In the genomic region with DNA sequence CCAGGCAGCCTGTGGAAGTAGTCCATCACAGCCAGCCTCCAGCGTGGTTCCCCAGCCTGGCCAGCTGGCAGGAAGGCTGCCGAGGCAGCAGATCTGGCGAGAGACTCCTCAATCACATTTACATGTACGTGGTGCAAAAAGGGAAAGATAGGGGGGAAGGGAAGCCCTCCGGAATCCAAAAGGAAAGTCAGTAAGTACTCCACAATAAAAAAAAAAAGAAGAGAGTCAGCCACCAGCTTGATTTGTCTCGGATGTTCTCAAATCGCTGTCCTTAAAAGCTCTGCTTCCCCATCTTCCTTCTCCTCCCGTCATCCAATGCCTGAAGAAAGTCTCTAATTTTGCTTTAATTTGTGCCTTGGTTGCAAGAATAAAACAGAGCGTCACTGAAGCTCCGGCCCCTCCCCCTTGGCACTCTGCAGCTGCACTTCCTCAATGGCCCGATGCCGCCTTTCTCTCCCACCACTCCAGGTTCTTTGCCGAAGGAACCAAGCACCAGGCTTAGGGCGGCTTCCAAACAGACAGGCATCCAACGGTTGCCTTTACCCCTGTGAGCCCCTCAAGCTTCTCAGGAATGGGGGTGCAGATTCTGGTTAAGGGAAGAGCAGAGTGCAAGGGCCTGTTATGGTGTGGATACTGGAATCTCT, we compare ENCODE assay signal across 8 mouse cellular contexts.
DNase-seq lines count a peak whose midpoint lies in the region; ATAC-seq and TF ChIP-seq lines count a peak whose summit lies in the region.

No protein-coding gene starts in this region.

- no peaks in the 10 kb centered on the region for H3K27me3 ChIP-seq in testis, adult 2 months (ENCODE audit: control insufficient read depth, insufficient read depth, low read length)
- H3K27me3 ChIP-seq in forebrain, embryonic 15.5 days: no peaks in the 10 kb centered on the region
- no peaks in the 10 kb centered on the region for H3K27me3 ChIP-seq in hindbrain, embryonic 12.5 days

- 4% methylated on average over 15 of the region's 15 CpGs for WGBS in forebrain, embryonic 15.5 days
- WGBS in hindbrain, embryonic 12.5 days: 17% methylated on average over 15 of the region's 15 CpGs

- intact Hi-C loops in left cerebral cortex, postnatal 10 days (cut with DNase I): no loop called here

- no peak for TF ChIP-seq CTCF in testis, adult 2 months (IDR thresholded peaks at IDR 0.05; ENCODE audit: control insufficient read depth, insufficient read depth, insufficient replicate concordance, low read depth, low read length)

- H3K36me3 ChIP-seq in testis, adult 2 months (ENCODE audit: control insufficient read depth, insufficient read depth, low read length): no peaks in the 10 kb centered on the region
- H3K36me3 ChIP-seq in forebrain, embryonic 15.5 days: no peaks in the 10 kb centered on the region
- H3K36me3 ChIP-seq in hindbrain, embryonic 12.5 days: no peaks in the 10 kb centered on the region

- peak overlapping the region; percentile 48 for H3K4me2 ChIP-seq in forebrain, embryonic 15.5 days (replicated peaks)
- H3K4me2 ChIP-seq in hindbrain, embryonic 12.5 days (replicated peaks): peak overlapping the region; percentile 45

- TF ChIP-seq POLR2A in testis, adult 2 months (IDR thresholded peaks at IDR 0.05; ENCODE audit: control insufficient read depth, low read depth, low read length): no peak

- H3K4me3 ChIP-seq in testis, adult 2 months (ENCODE audit: control insufficient read depth, low read depth, low read length): peak overlapping the region; percentile 7; the same call in 1 of the 2 replicates
- peak overlapping the region; percentile 31 for H3K4me3 ChIP-seq in forebrain, embryonic 15.5 days
- H3K4me3 ChIP-seq in hindbrain, embryonic 12.5 days: peak overlapping the region; percentile 3; the same call in 1 of the 2 replicates

- H3K9me3 ChIP-seq in forebrain, embryonic 15.5 days: no peaks in the 10 kb centered on the region
- 0 out of 2 replicates have a peak, but pooled peaks cover 4% of the 10 kb centered on the region for H3K9me3 ChIP-seq in hindbrain, embryonic 12.5 days (replicated peaks)

- peak overlapping the region; percentile 34; the same call in 1 of the 2 replicates for H3K9ac ChIP-seq in forebrain, embryonic 15.5 days (replicated peaks)
- H3K9ac ChIP-seq in hindbrain, embryonic 12.5 days: no peak overlapping the region

- no peak for DNase-seq in testis, postnatal 14 days (ENCODE audit: low spot score)
- peak; percentile 77 to 79 for DNase-seq in left cerebral cortex, postnatal 10 days (ENCODE audit: extremely low spot score in 1 of 2, low spot score in 2 of 2)
- DNase-seq in testis, postnatal 10 days (ENCODE audit: low spot score): peak; percentile 49
- no peak for DNase-seq in spleen, postnatal 36 days (ENCODE audit: low spot score in 2 of 2)

- no peak overlapping the region for H3K27ac ChIP-seq in testis, adult 2 months (ENCODE audit: control insufficient read depth, insufficient read depth, low read depth, low read length)
- H3K27ac ChIP-seq in forebrain, embryonic 15.5 days (replicated peaks): peak overlapping the region; percentile 85
- H3K27ac ChIP-seq in hindbrain, embryonic 12.5 days: 0 out of 2 replicates have a peak overlapping the region, but pooled peaks have one; percentile 23

- peaks cover 8% of the 10 kb centered on the region for H3K4me1 ChIP-seq in testis, adult 2 months (ENCODE audit: control insufficient read depth, insufficient read depth, low read length)
- peaks cover 20% of the 10 kb centered on the region for H3K4me1 ChIP-seq in forebrain, embryonic 15.5 days
- peaks cover 14% of the 10 kb centered on the region for H3K4me1 ChIP-seq in hindbrain, embryonic 12.5 days

- peak; percentile 92 for ATAC-seq in forebrain, embryonic 15.5 days (replicated peaks)
- peak; percentile 71 for ATAC-seq in hindbrain, embryonic 12.5 days (ENCODE audit: low FRiP score)
- ATAC-seq in megakaryocyte, adult 5-6 weeks (ENCODE audit: poor library complexity, severe bottlenecking): peak; percentile 95

Comparison
In these comparisons a context has a peak if more than half of its experiments do, and no peak if none do; other contexts are left out.
1. DNase-seq: peak in left cerebral cortex, postnatal 10 days (2 of 2) and testis, postnatal 10 days (single experiment); none in testis, postnatal 14 days (single experiment) and spleen, postnatal 36 days (0 of 2).
2. Peak in every context shown above with its lines, with median percentiles within 50 percentile points of each other: H3K4me3 ChIP-seq and ATAC-seq.